Mouse (Mus musculus) frontal cortex, postnatal 14 days (tissue): ENCODE measurements around the gene Mtfp1.

Experiments
- DNase-seq, 2 experiments: peaks; one replicate each; pipeline ENCODE4 v3.0.0; 2022; ENCODE audit warnings: low spot score in 2 of 2

The Mtfp1 gene

DNA sequence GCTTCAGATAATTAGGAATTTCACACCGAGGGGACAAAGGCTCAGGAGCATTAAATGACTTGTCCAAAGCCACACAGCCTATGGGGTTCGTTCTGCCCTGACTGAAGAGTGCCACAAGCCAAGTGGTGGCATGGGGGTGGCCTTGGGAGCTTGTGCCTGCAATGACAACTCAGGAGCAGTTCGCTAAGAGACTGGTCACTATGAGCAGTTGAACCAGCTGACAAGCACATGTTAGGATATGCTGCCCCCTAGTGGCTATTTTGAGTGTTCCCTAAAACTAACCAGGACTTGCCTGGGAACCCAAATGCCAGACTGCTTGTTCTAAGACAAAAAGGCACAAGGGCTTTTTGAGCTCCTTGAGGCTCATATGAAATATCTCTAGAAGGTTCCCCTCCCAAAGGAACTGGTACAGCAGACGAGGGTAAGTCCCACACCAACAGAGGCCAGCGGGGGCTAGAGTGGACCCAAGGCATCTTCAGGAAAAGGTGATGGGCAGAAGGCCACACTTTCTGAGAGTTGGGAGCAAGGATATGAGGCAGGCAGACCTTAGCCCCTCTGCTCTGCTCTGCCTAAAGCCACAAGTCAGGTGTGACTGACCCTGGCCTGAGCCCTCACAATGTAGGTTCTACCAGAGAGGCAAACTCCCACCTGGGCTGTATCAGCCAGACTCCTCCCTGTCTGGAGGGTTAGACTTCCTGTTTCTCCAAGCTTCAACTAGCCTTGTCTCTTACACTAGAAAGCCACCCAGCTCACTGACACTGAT lies 11.7 kb downstream of the Mtfp1 start:
- peak in 1 of 2 experiments; percentile 62 for DNase-seq

DNA sequence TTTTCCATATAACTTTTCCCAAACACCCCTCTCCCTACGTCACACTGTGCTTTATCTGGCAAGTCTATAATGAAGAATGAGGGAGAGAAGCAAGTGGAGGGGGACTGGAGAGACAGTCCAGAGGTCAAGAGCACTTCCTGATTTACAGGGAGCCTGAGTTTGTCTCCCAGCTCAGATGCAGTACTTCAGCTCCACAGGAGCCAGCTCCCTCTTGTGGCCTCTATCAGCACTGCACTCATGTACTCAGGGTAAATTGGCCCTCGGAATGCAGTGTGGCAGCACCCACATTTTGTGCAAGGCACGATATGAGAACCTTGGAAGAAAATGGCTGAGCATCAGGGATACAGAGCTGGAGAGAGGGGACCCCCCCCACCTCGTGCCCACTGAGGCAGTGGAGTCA lies 15.0 kb downstream of the Mtfp1 start:
- DNase-seq = peak in 1 of 2 experiments; percentile 62

DNA sequence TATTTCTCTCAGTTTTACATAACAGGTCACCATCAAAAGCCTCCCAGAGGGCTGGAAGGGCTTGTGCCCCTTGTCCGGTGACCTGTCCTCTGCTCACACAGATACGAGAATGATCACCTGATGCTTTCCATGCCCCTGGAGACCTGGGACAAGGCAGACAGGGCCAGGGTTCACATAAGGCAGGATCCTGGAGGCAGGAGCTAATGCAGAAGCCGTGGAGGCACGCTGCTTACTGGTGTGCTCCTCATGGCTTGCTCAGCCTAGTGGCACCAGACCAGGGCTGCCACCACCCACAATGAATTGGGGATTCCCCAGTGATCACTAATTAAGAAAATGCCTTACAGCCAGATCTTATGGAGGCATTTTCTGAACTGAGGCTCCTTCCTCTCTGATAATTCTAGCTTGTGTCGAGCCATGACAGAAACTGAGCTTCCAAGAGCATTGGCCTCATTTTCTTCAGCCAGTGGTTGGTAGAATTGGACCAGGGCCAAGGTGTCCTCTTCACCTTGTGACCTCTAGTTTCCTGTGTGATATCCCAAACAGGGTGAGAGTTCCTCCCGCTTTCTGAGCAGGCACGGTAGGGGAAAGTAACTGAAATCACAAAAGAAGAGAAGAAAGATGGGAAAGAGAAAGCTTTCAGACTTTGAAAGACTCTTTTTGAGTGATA lies 16.8 kb downstream of the Mtfp1 start:
- no peak for DNase-seq

DNA sequence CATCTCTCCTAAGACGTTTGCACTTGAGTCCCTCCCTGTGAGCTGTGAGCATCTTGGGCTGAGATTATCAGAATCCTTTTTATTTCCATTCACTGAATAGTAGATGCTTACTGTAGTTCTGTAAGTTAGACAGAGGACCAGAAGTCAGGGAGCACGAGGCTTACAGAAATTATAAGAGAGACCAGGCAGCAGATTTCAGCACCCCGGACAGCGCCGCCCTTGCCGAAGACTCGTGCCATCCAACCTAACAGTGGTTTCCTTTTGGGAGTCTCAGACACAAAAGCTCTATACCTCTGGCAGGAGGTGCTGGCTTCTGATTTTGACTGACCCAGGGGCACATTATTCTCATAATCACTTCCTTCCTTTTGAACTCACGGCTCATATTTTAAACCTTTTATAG lies 18.6 kb downstream of the Mtfp1 start:
- DNase-seq = no peak

DNA sequence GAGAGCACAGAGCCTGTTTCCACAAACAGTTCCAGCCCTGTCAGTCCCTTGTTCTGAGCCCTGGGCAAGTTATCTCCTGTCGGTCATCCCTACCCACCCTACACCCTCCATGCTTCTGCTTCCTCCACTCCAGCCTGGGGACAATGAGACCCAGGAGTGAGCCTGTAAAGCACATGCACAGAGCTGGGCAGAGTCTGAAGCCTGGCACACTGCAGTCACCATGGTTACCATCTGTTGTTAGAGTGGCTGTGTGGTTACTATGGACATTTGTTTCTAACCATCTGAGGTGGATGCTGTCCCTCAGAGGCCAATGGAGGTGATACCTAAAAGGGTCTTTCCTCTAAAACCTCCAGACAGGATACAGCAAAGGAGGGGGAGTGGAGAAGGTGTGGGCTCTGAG lies 25.6 kb downstream of the Mtfp1 start:
- no peak for DNase-seq

GRCm38 (mm10) chr11:4064627-4065122 lies 30.6 kb downstream of the Mtfp1 start, which contains the start of gene Sec14l3:
Sec14l3 (plus strand) TSS chr11:4064841.
- no peak for DNase-seq

DNA sequence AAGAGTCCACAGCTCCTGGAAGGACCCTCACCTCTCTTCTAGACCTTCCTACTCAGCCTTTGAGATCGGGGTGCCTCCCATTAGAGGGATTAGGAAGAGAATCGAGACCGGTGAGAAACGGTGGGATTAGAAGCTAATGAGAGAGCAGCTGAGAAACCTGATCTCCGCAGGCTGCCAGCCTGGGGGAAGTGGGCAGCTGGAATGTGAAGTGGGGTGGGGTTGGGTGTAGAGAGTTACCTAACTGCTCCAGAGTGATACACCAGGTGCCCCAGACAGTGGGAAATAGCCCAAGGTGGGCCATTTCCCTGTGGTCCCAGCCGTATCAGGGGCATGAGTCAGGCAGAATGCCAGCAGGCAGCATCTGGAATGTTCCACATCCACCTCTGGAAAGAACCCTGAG lies 32.3 kb downstream of the Mtfp1 start:
- no peak for DNase-seq

GRCm38 (mm10) chr11:4062523-4062922 lies 32.7 kb downstream of the Mtfp1 start:
- DNase-seq = no peak

DNA sequence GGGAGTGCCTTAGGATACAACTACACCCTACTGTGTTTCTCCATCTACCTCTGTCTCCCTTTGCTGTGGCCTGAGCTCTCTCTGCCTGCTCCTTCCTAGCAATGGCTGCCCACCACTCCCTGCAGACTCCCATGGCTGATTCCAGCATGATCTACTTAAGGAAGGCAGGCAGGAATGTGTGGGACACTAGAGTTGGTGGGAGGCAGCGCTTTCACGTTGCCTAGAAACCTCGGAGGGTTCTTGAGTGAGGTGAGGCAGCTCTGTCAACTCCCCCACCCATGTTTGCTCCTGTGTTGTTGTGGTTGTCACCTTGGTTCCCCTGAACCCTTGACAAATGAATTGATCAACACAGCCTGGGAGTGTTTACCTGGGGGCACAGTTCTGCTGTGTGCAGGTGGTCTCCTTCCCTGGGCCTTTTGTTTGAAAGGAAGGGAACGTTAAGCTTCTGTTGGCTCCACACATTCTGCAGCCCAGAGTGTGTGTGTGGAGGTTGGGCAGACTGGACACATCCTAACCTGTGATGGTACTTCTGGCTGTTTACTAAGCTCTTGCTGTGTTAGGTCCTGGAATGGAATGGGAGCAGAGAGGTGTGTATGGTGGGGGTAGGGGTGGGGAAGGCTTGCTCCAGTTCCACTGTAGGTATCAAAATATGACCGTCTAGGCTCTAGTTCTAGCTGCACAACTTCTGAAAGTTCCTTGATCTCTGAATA lies 34.2 kb downstream of the Mtfp1 start:
- DNase-seq = no peak

DNA sequence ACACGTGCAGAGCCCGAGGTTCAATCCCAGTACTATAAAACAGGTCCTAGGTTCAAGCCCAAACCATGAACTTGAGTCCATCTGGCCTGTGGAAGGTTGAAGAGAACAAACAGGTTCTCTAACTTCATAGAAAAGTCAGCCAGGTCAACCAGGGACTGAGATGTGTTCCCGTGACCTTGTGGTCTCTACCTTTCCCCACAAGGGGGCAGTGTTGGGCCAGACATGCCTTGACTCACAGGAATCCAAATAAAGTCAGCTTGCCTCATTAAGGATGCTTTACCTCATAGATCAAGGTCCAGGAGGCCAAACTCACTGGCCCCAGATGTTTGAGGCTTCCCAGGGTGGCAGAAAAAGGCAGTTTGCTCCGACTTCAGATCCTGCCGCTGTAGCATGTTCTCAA lies 41.7 kb downstream of the Mtfp1 start:
- DNase-seq = peak; percentile 20 to 53

- DNase-seq = no peak
These were observed 46.8 kb downstream of the Mtfp1 start for GRCm38 (mm10) chr11:4048438-4048837.

- no peak for DNase-seq
These were observed 47.5 kb downstream of the Mtfp1 start for GRCm38 (mm10) chr11:4047766-4048165.

DNA sequence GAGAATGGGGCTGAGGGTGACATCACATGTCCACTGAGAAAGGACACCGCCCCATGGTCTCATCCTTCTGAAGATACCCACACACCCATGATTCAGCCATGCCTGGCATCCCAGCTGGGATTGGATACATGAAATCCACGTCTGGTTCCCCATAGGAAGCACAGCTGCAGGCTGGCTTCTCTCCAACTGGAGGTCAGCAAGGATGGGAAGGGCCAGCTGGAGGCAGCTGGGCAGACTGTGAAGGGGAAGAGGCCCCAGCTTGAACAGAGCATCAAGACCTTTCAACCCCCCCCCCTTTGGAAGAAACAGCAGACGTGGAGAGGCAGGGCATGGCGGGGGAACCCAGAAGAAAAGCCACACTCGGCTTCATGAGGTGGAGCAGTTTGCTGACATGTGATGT lies 48.7 kb downstream of the Mtfp1 start:
- no peak for DNase-seq

DNA sequence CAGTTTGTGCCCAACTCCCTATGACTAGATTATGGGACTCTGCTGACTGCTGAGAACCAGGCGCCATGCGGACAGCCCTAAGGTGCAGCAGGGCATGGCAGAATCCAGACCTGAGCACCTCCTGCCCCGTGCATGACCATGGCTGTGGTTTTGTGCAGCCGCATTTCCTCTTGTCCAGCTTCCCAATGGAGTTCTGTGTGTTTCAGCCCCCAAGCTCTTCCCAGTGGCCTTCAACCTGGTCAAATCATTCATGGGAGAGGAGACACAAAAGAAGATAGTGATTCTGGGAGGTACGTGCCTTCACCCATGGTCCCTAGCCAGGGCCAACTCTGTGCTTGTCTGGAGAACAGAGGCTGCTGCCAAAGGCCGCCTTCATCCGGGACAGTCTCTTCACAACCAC lies 52.2 kb downstream of the Mtfp1 start:
- DNase-seq = no peak
